Mouse (Mus musculus) macrophage (primary cell): ENCODE data around the gene Kctd13. TPM values are rescaled to one million over a fixed set of nuclear protein-coding genes. Genes with fewer than 3 reads are reported as not detected.
A peak's percentile ranks its signal among the peaks of the same experiment; 100 is the strongest.

Experiments used
- H3K27ac ChIP-seq: fragments of 350-480 bp; formaldehyde crosslinking; 2 replicates; pipeline ENCODE4 v1.9.0; 2021
- H3K36me3 ChIP-seq: fragments of 350-480 bp; formaldehyde crosslinking; 2 replicates; pipeline ENCODE4 v1.9.0; 2021; ENCODE audit errors: inconsistent target
- H3K4me3 ChIP-seq: fragments of 350-480 bp; formaldehyde crosslinking; 2 replicates; pipeline ENCODE4 v1.9.0; 2021; ENCODE audit errors: inconsistent target
- H3K79me2 ChIP-seq: fragments of 350-480 bp; formaldehyde crosslinking; 2 replicates; pipeline ENCODE4 v1.9.0; 2021; ENCODE audit errors: inconsistent target
- WGBS: methylation state at CpG from one replicate; pipeline ENCODE4 v1.1.7; 2026; ENCODE audit warnings: inconsistent platforms; ENCODE audit not compliant: missing documents; 5-methylcytosine and 5-hydroxymethylcytosine counted together
- polyA plus RNA-seq: library from polyadenylated mRNA; stranded (reverse); fragments of 250-400 nt; gene quantifications from 3 replicates; pipeline ENCODE4 v1.2.4, GENCODE M21; 2018; ENCODE audit warnings: inconsistent platforms

The Kctd13 gene
- polyA plus RNA-seq, 1 experiment from 2014 or later, result 16.2 TPM

- Histone ChIP-seq H3K79me2 (no peaks in the 10 kb centered on the region), H3K4me3 (no peak overlapping the region), H3K27ac (no peak overlapping the region), H3K36me3 (no peaks in the 10 kb centered on the region)
- 95% methylated on average over 4 of the region's 4 CpGs for WGBS
These were observed 8.7 kb upstream of the Kctd13 start for GRCm38 (mm10) chr7:126919973-126920372.

GRCm38 (mm10) chr7:126921563-126921962 is 7.1 kb upstream of the Kctd13 start:
- Histone ChIP-seq H3K79me2 (no peaks in the 10 kb centered on the region), H3K4me3 (no peak overlapping the region), H3K27ac (no peak overlapping the region), H3K36me3 (no peaks in the 10 kb centered on the region)
- WGBS, result 91% methylated on average over 2 of the region's 2 CpGs

- H3K79me2 ChIP-seq, result no peaks in the 10 kb centered on the region
- no peak within 1 kb of the TSS for H3K4me3 ChIP-seq
- H3K36me3 ChIP-seq, result no peaks in the 10 kb centered on the region
- no peak within 1 kb of the TSS for H3K27ac ChIP-seq
- 77% methylated on average over 5 of the region's 5 CpGs for WGBS
These were observed 6.0 kb upstream of the Kctd13 start, which contains the start of gene Tmem219 for GRCm38 (mm10) chr7:126922624-126923060. TSS of gene Tmem219 (minus strand) at chr7:126922917.

- no peaks in the 10 kb centered on the region for H3K36me3 ChIP-seq
- H3K27ac ChIP-seq, result no peak overlapping the region
- 91% methylated on average over 5 of the region's 5 CpGs for WGBS
- no peak overlapping the region for H3K4me3 ChIP-seq
- peaks cover under 1% of the 10 kb centered on the region; the same call in 1 of the 2 replicates for H3K79me2 ChIP-seq
These were observed 4.7 kb upstream of the Kctd13 start for GRCm38 (mm10) chr7:126923999-126924398.

GRCm38 (mm10) chr7:126926299-126926698 is 2.4 kb upstream of the Kctd13 start:
- H3K4me3 ChIP-seq, result no peak overlapping the region

GRCm38 (mm10) chr7:126929046-126929445 is 367 bp downstream of the Kctd13 start:
- Histone ChIP-seq H3K27ac (0 out of 2 replicates have a peak overlapping the region, but pooled peaks have one; percentile 10), H3K36me3 (peaks cover 28% of the 10 kb centered on the region), H3K4me3 (peak overlapping the region; percentile 68), H3K79me2 (peaks cover 11% of the 10 kb centered on the region; the same call in 1 of the 2 replicates)
- WGBS, result 0% methylated on average over 26 of the region's 27 CpGs

More at GRCm38 (mm10) chr7:126926299-126926698, 2.4 kb upstream of the Kctd13 start:
- H3K27ac ChIP-seq, result no peak overlapping the region
- peaks cover 7% of the 10 kb centered on the region for H3K36me3 ChIP-seq
- 81% methylated on average over 3 of the region's 3 CpGs for WGBS
- H3K79me2 ChIP-seq, result peaks cover 11% of the 10 kb centered on the region; the same call in 1 of the 2 replicates

GRCm38 (mm10) chr7:126932652-126933051 is 4.0 kb downstream of the Kctd13 start:
- Histone ChIP-seq H3K36me3 (peaks cover 28% of the 10 kb centered on the region), H3K79me2 (peaks cover 11% of the 10 kb centered on the region; the same call in 1 of the 2 replicates)

GRCm38 (mm10) chr7:126941171-126941570 is 12.5 kb downstream of the Kctd13 start:
- no peak overlapping the region for H3K4me3 ChIP-seq
- peaks cover 22% of the 10 kb centered on the region for H3K36me3 ChIP-seq
- H3K27ac ChIP-seq, result peak overlapping the region; percentile 89
- 56% methylated on average over 6 of the region's 6 CpGs for WGBS
- no peaks in the 10 kb centered on the region for H3K79me2 ChIP-seq

More at GRCm38 (mm10) chr7:126932652-126933051, 4.0 kb downstream of the Kctd13 start:
- H3K27ac ChIP-seq, result no peak overlapping the region
- H3K4me3 ChIP-seq, result no peak overlapping the region
- 96% methylated on average over 2 of the region's 2 CpGs for WGBS

GRCm38 (mm10) chr7:126941801-126942200 is 13.1 kb downstream of the Kctd13 start:
- Histone ChIP-seq H3K36me3 (peaks cover 22% of the 10 kb centered on the region), H3K79me2 (no peaks in the 10 kb centered on the region), H3K4me3 (no peak overlapping the region), H3K27ac (0 out of 2 replicates have a peak overlapping the region, but pooled peaks have one; percentile 2)
- WGBS, result 82% methylated on average over 5 of the region's 5 CpGs

GRCm38 (mm10) chr7:126946530-126946929 is 17.9 kb downstream of the Kctd13 start:
- 71% methylated on average over 3 of the region's 3 CpGs for WGBS

GRCm38 (mm10) chr7:126948626-126949025 is 19.9 kb downstream of the Kctd13 start:
- Histone ChIP-seq H3K4me3 (no peak overlapping the region), H3K27ac (no peak overlapping the region), H3K36me3 (peaks cover 14% of the 10 kb centered on the region), H3K79me2 (no peaks in the 10 kb centered on the region)
- 80% methylated on average over 6 of the region's 10 CpGs for WGBS

More at GRCm38 (mm10) chr7:126946530-126946929, 17.9 kb downstream of the Kctd13 start:
- Histone ChIP-seq H3K79me2 (no peaks in the 10 kb centered on the region), H3K27ac (no peak overlapping the region), H3K36me3 (peaks cover 22% of the 10 kb centered on the region), H3K4me3 (no peak overlapping the region)

GRCm38 (mm10) chr7:126949403-126949792 is 20.7 kb downstream of the Kctd13 start, which contains the start of gene Asphd1:
TSS of gene Asphd1 (minus strand) at chr7:126949582.
- Histone ChIP-seq H3K4me3 (no peak within 1 kb of the TSS), H3K36me3 (peaks cover 8% of the 10 kb centered on the region), H3K27ac (no peak within 1 kb of the TSS), H3K79me2 (no peaks in the 10 kb centered on the region)
- WGBS, result 6% methylated on average over 21 of the region's 21 CpGs

- H3K79me2 ChIP-seq, result no peaks in the 10 kb centered on the region
- H3K36me3 ChIP-seq, result peaks cover 4% of the 10 kb centered on the region
- H3K4me3 ChIP-seq, result no peak within 1 kb of the TSS
- 2% methylated on average over 42 of the region's 42 CpGs for WGBS
- no peak within 1 kb of the TSS for H3K27ac ChIP-seq
These were observed 21.3 kb downstream of the Kctd13 start, which contains the start of gene Sez6l2 for GRCm38 (mm10) chr7:126949793-126950646. TSS of gene Sez6l2 (plus strand) at chr7:126950563.

GRCm38 (mm10) chr7:126950647-126951615 is 22.3 kb downstream of the Kctd13 start:
- Histone ChIP-seq H3K27ac (no peak overlapping the region), H3K79me2 (no peaks in the 10 kb centered on the region), H3K36me3 (no peaks in the 10 kb centered on the region), H3K4me3 (no peak overlapping the region)
- WGBS, result 20% methylated on average over 24 of the region's 26 CpGs
